Mouse (Mus musculus) testis, postnatal 10 days (tissue): Measurements from ENCODE around the gene Qk.

ENCODE experiments used
- DNase-seq: peaks from one replicate; pipeline ENCODE4 v3.0.0; 2021; ENCODE audit warnings: low spot score

The Qk gene

GRCm38 (mm10) chr17:10326596-10327045 is 7.0 kb upstream of the Qk start:
- DNase-seq, result no peak

DNA sequence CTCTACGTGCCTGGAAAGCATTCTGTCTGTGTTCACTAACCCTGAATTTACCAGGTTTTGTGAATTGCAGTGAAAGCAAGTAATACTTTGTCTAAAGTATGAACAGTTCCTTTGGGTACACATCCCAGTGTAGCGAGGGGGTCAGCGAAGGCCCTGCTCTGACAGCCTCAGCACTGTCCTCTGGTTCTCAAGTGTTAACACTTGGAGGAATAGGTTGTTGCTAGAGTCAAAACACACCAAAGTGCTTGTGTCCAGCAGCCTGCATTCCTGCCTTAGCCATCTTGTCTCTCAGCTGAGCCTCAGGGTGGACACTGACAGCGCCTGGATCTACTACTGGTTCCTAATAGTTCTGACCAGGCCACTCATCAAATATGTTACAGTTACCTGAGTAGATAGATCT is 6.3 kb upstream of the Qk start:
- DNase-seq, result no peak

DNA sequence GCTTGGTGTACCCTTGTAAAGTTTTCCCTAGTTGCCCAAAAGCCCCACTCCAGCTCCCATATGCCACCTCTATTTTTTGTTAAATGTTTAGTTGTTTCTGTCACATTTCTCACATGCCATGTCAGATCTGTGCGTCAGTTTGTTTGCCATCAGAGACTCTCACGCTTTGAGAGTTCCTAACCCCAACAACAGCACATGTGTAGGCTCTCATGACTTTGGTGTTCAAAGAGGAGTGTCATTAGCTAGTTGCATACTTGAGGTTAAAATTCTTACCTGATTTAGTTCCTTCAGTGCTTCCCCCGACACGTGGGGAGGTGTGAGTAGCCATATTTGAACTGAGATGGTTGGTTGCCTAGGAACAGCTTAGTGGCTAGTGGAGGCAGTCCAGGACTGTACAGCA is 2.1 kb upstream of the Qk start:
- DNase-seq, result no peak

DNA sequence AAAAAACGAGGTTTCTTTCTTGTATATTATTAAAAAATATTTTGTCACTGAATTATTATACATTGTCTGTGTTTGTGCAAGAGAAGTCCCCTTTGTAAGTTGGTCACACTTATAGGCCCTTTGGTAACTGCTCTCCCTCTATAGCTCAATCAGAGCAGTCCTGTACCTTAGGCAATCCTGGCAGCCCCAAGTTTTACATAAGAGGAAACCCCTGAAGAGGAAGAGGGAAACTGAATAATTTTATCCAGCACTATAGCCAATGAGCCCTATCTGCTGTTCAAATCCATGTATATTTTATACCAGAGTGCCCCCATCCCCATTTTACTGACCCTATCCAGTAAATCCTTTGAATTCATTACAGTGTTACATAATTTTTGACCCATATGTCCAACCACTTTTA is 1.4 kb upstream of the Qk start:
- no peak for DNase-seq

GRCm38 (mm10) chr17:10320456-10320790 is 769 bp upstream of the Qk start:
- no peak for DNase-seq

GRCm38 (mm10) chr17:10319431-10319684 is 296 bp downstream of the Qk start:
- no peak for DNase-seq

GRCm38 (mm10) chr17:10318561-10319430 is 858 bp downstream of the Qk start:
- peak; percentile 77 for DNase-seq

DNA sequence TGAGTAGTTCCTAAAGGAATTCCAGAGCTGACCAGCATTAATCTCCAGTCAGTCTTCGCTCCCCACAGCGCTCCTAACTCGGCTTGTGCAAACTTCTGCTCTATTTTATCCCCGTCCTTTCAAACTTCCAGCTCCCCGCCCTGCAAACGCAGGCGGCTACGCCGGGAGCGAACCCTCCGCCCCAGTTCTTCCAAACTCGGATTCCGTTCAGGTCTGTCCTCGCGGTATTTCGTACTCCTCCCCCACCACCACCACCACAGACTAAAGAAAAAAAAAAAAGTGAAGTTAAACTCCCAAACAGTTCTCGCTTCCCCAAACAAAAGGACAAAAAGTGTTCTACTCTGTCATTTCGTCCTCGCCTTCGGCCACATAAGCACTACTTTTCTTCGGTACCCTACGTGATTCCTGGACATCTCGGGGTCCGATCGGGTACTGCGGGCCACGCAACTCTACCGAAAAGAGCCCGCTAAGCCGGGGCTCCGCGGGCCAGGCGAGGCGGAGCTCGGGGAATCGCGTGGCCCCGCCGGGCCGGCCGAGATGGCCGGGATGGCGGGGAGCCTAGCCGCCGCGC is 1.6 kb downstream of the Qk start:
- DNase-seq, result peak; percentile 74

GRCm38 (mm10) chr17:10317186-10317585 is 2.5 kb downstream of the Qk start:
- peak; percentile 70 for DNase-seq

DNA sequence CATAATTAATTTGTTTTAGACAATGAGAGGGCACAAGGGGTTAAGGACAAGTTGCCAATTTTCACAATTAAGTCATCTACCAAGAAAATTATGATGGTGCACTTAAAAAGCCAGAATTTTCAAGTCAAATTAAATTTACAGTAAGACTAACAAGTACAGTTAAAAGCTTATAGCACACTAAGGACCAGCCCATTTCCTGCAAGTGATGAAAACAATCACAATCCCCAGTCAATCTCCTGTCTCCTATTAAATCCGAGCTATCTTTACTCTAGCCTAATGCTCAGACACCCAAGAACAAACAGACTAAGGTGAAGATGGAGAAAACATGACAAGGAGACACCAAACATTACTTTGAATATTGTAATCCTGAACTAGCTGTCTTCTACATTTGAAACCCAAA is 3.2 kb downstream of the Qk start:
- DNase-seq, result no peak

GRCm38 (mm10) chr17:10310046-10310445 is 9.6 kb downstream of the Qk start:
- no peak for DNase-seq

DNA sequence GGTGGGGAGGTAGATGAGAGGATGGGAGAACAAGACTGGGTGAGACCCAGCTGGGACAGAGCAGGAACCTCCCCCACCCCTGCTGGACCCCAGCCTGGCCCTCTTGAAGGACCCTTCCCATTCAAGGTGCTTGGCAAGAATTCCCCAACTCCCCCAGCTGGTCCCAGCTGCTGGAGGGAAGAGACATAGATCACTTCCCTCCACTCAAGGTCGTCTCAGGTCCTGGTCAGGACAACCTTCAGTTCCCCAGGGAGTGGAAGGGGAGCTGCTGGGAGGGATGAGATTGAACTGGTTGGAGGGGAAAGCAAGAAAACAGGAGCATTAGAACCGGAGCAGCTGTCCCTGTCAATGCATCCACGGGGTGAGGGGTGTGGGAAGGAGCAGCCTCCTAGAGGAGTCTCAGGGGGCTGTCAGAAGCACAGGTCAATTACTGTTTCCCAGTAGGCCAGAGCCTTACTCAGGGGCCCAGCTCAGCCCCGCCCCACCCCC is 10.5 kb downstream of the Qk start:
- no peak for DNase-seq

DNA sequence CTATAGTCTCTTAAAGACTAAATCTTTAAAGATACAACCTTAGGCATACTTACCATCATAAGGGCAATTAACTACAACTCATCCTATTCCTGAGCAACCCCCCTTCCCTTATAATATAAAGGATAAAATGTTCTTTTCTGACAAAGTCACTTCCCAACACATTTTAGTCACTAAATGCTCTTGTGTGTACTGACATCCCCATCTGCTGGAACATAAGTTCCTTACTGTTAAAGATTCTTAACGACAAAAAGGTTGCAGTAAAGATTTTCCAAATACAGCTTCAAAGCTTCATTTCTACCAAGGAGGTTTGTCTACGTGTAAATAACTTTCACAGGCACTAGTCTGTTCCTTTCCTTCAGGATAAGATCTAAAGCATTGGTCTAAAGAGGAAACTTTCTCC is 13.2 kb downstream of the Qk start:
- DNase-seq, result no peak

GRCm38 (mm10) chr17:10304001-10304400 is 15.7 kb downstream of the Qk start:
- DNase-seq, result no peak

DNA sequence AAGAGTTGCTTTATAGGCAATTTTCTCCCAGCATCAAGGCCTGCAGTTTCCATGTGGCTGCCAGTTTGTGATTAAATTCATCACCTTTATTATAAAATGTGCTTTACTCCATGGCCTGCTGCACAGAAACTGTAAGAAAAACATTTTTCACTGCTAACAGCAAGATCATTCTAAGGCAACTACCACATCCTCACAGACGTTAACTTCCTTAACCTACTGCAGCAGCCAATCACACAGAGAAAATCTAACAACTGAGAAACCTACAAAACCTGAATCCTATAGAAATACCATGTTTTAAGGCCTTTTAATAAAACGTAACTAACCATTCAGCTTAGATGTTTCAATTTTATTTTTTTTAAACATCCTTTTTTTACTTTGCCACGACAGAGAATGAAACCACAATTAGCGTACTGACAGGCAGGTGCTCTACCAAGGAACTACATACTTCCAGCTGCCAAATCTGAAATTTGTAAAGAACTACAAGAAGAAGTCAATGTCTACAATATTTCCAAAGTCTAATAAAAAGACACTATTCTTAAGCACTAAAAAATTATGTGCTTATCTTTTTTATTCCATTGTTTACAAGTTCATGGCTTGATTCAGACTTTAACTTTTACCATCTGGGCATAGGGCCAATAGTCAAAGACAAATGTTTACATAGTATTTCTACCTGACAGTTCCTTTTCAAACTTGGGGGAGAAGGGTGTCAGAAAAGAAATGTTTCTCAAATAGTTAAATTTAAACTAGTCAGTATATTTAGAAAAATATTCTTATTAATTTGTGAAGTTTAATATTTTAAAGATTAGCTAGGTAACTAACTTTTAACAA is 18.5 kb downstream of the Qk start:
- no peak for DNase-seq

GRCm38 (mm10) chr17:10299396-10299795 is 20.3 kb downstream of the Qk start:
- no peak for DNase-seq

- DNase-seq, result no peak
Measured at GRCm38 (mm10) chr17:10292520-10292919, 27.1 kb downstream of the Qk start.

DNA sequence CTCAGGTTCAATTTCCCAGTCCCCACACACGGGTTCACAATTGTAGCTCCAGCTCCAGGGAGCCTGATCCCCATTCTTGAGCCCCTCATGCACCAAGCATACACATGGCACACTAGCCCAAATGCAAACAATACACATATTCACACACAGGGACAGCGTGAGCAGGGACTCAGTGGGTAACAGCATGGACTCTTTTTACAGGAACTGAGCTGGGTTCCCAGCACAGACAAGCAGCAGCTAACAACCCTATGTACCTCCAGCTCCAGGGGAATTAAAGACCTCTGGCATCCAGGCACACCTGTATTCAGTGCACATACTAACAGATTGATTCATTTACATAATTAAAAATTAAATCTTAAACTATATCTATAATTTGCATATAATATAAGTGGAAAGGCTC is 34.9 kb downstream of the Qk start:
- DNase-seq, result no peak

DNA sequence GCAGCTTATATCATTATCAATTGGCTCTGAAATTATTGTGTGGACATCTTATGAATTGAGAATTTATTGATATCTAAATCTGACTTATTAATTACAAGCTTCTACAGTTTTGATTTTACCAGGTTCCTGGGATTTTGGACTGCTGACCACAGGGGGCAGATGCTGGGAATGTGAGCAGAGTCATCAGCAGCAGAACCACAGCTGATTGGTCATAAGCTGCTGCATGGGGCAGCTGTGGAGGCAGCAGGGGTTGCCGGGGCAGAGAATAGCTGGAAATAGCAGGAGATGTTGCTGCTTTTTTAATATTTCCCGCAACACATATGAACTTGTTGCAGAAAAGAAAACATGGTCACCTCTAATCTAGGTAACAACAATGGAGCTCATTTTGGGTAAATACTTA is 40.1 kb downstream of the Qk start:
- DNase-seq, result no peak

DNA sequence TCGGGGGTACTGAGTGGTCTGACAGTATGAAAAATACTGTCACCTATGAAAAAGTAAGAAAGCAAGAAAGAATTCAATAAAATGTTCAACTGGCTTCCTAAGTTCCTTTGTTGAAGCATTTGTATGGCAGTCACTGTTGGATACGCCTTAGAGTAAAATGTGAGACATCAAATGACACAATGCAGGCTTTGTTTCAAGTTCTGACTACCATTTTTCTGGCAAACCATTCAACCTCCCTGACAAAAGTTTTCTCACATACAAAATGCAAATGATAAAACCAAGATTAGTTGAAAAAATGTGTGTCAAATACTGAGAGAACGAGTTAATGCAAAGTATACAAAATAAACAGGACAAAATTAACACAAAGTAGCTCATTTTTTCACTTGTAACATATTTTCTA is 50.1 kb downstream of the Qk start:
- no peak for DNase-seq

DNA sequence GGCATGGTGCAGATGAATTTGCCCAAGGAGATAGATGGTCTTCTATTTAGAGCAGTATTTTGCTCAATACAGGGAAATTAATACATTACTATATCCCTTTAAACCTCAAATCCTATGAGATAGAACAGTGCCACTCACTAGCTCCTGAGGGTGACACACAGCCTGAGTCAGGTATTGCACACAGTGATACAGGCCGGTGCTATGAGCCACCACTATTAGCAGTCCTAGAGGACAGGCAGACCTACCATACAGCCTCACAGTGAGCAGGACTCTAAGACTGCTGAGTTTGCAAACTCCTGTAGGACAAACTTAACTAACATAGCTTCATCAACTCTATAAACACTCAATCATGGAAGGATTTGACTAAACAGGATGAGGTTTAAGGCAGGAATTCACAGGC is 51.2 kb downstream of the Qk start:
- no peak for DNase-seq

DNA sequence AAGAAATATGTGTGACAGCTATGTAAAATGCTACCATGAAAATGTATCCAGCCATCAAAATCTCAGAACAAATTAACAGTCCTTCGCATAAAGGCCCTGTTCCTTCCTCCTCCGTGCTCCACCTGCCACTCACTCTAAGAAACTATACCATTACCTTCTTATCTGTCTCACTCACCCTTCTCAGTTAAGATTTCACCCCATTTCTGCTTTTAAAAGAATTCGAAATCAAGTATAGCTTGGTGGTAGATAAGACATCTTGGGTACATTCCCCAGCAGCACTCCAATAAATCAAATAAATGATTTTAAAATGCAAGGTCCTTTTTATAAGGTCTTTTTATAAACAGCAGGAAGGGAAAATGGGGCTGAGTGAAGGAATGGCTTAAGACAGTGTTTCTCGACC is 53.4 kb downstream of the Qk start:
- no peak for DNase-seq

GRCm38 (mm10) chr17:10251252-10251958 is 68.2 kb downstream of the Qk start:
- DNase-seq, result no peak
